Mouse (Mus musculus) intestine, embryonic 14.5 days (tissue): Measurements from ENCODE around the gene Cwc15. TPM values are rescaled to one million over a fixed set of nuclear protein-coding genes. Genes with fewer than 3 reads are reported as not detected.

Experiments
- polyA plus RNA-seq: library from polyadenylated mRNA; unstranded; fragments of >200 nt; fragmentation: Nextera tagmentation; extraction: Ambion mirVana; gene quantifications from 2 replicates; pipeline ENCODE4 v1.2.1, GENCODE M21; 2014

Gene Cwc15
- polyA plus RNA-seq, 1 experiment from 2014 or later: 152 TPM

Other genes starting within 250 kb of the Cwc15 start
- 29.9 and 30.5 TPM in 2 replicates for gene Sesn3, start 225.6 kb upstream of the Cwc15 start, polyA plus RNA-seq
- gene Endod1, start 119.1 kb upstream of the Cwc15 start, polyA plus RNA-seq: 26.8 and 30.5 TPM in 2 replicates
- gene Kdm4d, start 135 bp upstream of the Cwc15 start, polyA plus RNA-seq: 0.34 and 0.58 TPM in 2 replicates
- gene Amotl1, start 144.4 kb downstream of the Cwc15 start, polyA plus RNA-seq: 22.4 and 23.6 TPM in 2 replicates
- gene Piwil4, start 240.1 kb downstream of the Cwc15 start, polyA plus RNA-seq: 0.13 and 0.49 TPM in 2 replicates